Mouse (Mus musculus) embryonic facial prominence, embryonic 15.5 days (tissue): ENCODE measurements around the gene Ptprt. TPM values are rescaled to one million over a fixed set of nuclear protein-coding genes. Genes with fewer than 3 reads are reported as not detected.
A peak's percentile ranks its signal among the peaks of the same experiment; 100 is the strongest.
"Not testable (repeated sequence)": the region's sequence is repeated elsewhere in the genome, so short reads cannot be mapped to it uniquely, and the experiment has no call there.

Source experiments
- ATAC-seq: fragments of 200-750 bp; cut with Nextera tagmentation; 2 replicates; pipeline ENCODE4 v1.8.0; 2017; ENCODE audit warnings: low read depth, moderate TSS enrichment; ENCODE audit not compliant: insufficient number of reproducible peaks, low FRiP score, low TSS enrichment
- H3K27ac ChIP-seq: fragments of 300-500 bp; sonication (generic); replicated peaks from 2 replicates; pipeline ENCODE4 v1.5.1; 2015; ENCODE audit warnings: mild to moderate bottlenecking, inconsistent platforms
- H3K27me3 ChIP-seq: fragments of 300-500 bp; sonication (generic); 2 replicates; pipeline ENCODE4 v1.6.1; 2015; ENCODE audit warnings: inconsistent platforms
- H3K36me3 ChIP-seq: fragments of 300-500 bp; sonication (generic); 2 replicates; pipeline ENCODE4 v1.6.1; 2015; ENCODE audit warnings: mild to moderate bottlenecking, inconsistent platforms
- H3K4me1 ChIP-seq: fragments of 300-500 bp; sonication (generic); 2 replicates; pipeline ENCODE4 v1.6.1; 2015; ENCODE audit warnings: inconsistent platforms
- H3K4me2 ChIP-seq: fragments of 300-500 bp; sonication (generic); replicated peaks from 2 replicates; pipeline ENCODE4 v1.6.1; 2015; ENCODE audit warnings: mild to moderate bottlenecking, inconsistent platforms
- H3K4me3 ChIP-seq: fragments of 300-500 bp; sonication (generic); replicated peaks from 2 replicates; pipeline ENCODE4 v1.5.1; 2015; ENCODE audit warnings: mild to moderate bottlenecking, inconsistent platforms
- H3K9ac ChIP-seq: fragments of 300-500 bp; sonication (generic); 2 replicates; pipeline ENCODE4 v1.6.1; 2015; ENCODE audit warnings: inconsistent platforms
- H3K9me3 ChIP-seq: fragments of 300-500 bp; sonication (generic); replicated peaks from 2 replicates; pipeline ENCODE4 v1.6.1; 2016; ENCODE audit warnings: inconsistent platforms
- WGBS: fragments of 180-500 bp; shearing (Covaris S2); methylation state at CpG from one replicate; pipeline ENCODE4 v1.1.7; 2015; 5-methylcytosine and 5-hydroxymethylcytosine counted together
- polyA plus RNA-seq: library from polyadenylated mRNA; unstranded; fragments of >200 nt; fragmentation: Nextera tagmentation; extraction: Ambion mirVana; gene quantifications from 2 replicates; pipeline ENCODE4 v1.2.1, GENCODE M21; 2015

Ptprt gene
- polyA plus RNA-seq, 1 experiment from 2014 or later = 2.6 TPM

- no peak overlapping the region for H3K9ac ChIP-seq
- H3K4me2 ChIP-seq = no peak overlapping the region
- no peak overlapping the region for H3K27ac ChIP-seq
- WGBS = 62% methylated on average over 6 of the region's 6 CpGs
- H3K9me3 ChIP-seq = no peaks in the 10 kb centered on the region
- no peak for ATAC-seq
- no peak overlapping the region for H3K4me3 ChIP-seq
- H3K4me1 ChIP-seq = no peaks in the 10 kb centered on the region
- H3K36me3 ChIP-seq = no peaks in the 10 kb centered on the region
- H3K27me3 ChIP-seq = no peaks in the 10 kb centered on the region
These were observed 450.4 kb downstream of the Ptprt start for GRCm38 (mm10) chr2:162210564-162210963.

- H3K27ac ChIP-seq = no peak overlapping the region
- no peaks in the 10 kb centered on the region for H3K36me3 ChIP-seq
- H3K4me2 ChIP-seq = no peak overlapping the region
- H3K9ac ChIP-seq = no peak overlapping the region
- ATAC-seq = no peak
- no peaks in the 10 kb centered on the region for H3K4me1 ChIP-seq
- H3K9me3 ChIP-seq = no peaks in the 10 kb centered on the region
- 48% methylated on average over 5 of the region's 5 CpGs for WGBS
- H3K27me3 ChIP-seq = no peaks in the 10 kb centered on the region
- H3K4me3 ChIP-seq = no peak overlapping the region
These were observed 463.6 kb downstream of the Ptprt start for GRCm38 (mm10) chr2:162197316-162197715.

- 59% methylated on average over 20 of the region's 20 CpGs for WGBS
- Histone ChIP-seq H3K9ac (no peak overlapping the region), H3K27ac (no peak overlapping the region), H3K4me1 (no peaks in the 10 kb centered on the region), H3K4me2 (no peak overlapping the region), H3K36me3 (no peaks in the 10 kb centered on the region), H3K9me3 (no peaks in the 10 kb centered on the region), H3K4me3 (no peak overlapping the region), H3K27me3 (no peaks in the 10 kb centered on the region)
- ATAC-seq = no peak
These were observed 478.1 kb downstream of the Ptprt start for GRCm38 (mm10) chr2:162182621-162183475.

GRCm38 (mm10) chr2:162181826-162182225, 479.1 kb downstream of the Ptprt start:
- no peak for ATAC-seq
- no peaks in the 10 kb centered on the region for H3K36me3 ChIP-seq
- H3K4me1 ChIP-seq = no peaks in the 10 kb centered on the region
- no peaks in the 10 kb centered on the region for H3K27me3 ChIP-seq
- no peak overlapping the region for H3K27ac ChIP-seq
- H3K4me2 ChIP-seq = no peak overlapping the region
- H3K9me3 ChIP-seq = no peaks in the 10 kb centered on the region
- no peak overlapping the region for H3K9ac ChIP-seq
- no peak overlapping the region for H3K4me3 ChIP-seq
- WGBS = 92% methylated on average over 2 of the region's 2 CpGs

- 82% methylated on average over 1 of the region's 1 CpGs for WGBS
- no peaks in the 10 kb centered on the region for H3K4me1 ChIP-seq
- no peak overlapping the region for H3K27ac ChIP-seq
- no peak overlapping the region for H3K9ac ChIP-seq
- H3K9me3 ChIP-seq = no peaks in the 10 kb centered on the region
- no peaks in the 10 kb centered on the region for H3K27me3 ChIP-seq
- H3K36me3 ChIP-seq = no peaks in the 10 kb centered on the region
- no peak overlapping the region for H3K4me2 ChIP-seq
- no peak overlapping the region for H3K4me3 ChIP-seq
- ATAC-seq = no peak
These were observed 488.4 kb downstream of the Ptprt start for GRCm38 (mm10) chr2:162172529-162172928.

GRCm38 (mm10) chr2:162141845-162142411, 519.0 kb downstream of the Ptprt start:
- Histone ChIP-seq H3K36me3 (no peaks in the 10 kb centered on the region), H3K4me3 (no peak overlapping the region), H3K27me3 (no peaks in the 10 kb centered on the region), H3K9me3 (no peaks in the 10 kb centered on the region), H3K27ac (no peak overlapping the region), H3K4me2 (no peak overlapping the region), H3K9ac (no peak overlapping the region), H3K4me1 (no peaks in the 10 kb centered on the region)
- 88% methylated on average over 3 of the region's 3 CpGs for WGBS
- ATAC-seq = no peak

- H3K4me1 ChIP-seq, H3K9me3 ChIP-seq, ATAC-seq, H3K4me3 ChIP-seq, H3K27me3 ChIP-seq, H3K27ac ChIP-seq, H3K36me3 ChIP-seq, H3K9ac ChIP-seq, H3K4me2 ChIP-seq: not testable (repeated sequence)
- 85% methylated on average over 3 of the region's 3 CpGs for WGBS
These were observed 524.8 kb downstream of the Ptprt start for GRCm38 (mm10) chr2:162136176-162136575.

- Histone ChIP-seq H3K36me3 (no peaks in the 10 kb centered on the region), H3K4me1 (no peaks in the 10 kb centered on the region), H3K27me3 (no peaks in the 10 kb centered on the region), H3K4me3 (no peak overlapping the region), H3K27ac (no peak overlapping the region), H3K9ac (no peak overlapping the region), H3K9me3 (no peaks in the 10 kb centered on the region), H3K4me2 (no peak overlapping the region)
- WGBS = 52% methylated on average over 4 of the region's 4 CpGs
- 0 out of 2 replicates have a peak, but pooled peaks have one; percentile 39 for ATAC-seq
These were observed 529.2 kb downstream of the Ptprt start for GRCm38 (mm10) chr2:162131607-162132304.

- Histone ChIP-seq H3K36me3 (no peaks in the 10 kb centered on the region), H3K4me1 (no peaks in the 10 kb centered on the region), H3K27ac (no peak overlapping the region), H3K4me3 (no peak overlapping the region), H3K4me2 (no peak overlapping the region), H3K9me3 (no peaks in the 10 kb centered on the region), H3K9ac (no peak overlapping the region), H3K27me3 (no peaks in the 10 kb centered on the region)
- ATAC-seq = no peak
- WGBS = 86% methylated on average over 1 of the region's 1 CpGs
These were observed 531.1 kb downstream of the Ptprt start for GRCm38 (mm10) chr2:162129896-162130295.

GRCm38 (mm10) chr2:162118041-162118440, 542.9 kb downstream of the Ptprt start:
- H3K9ac ChIP-seq = no peak overlapping the region
- no peaks in the 10 kb centered on the region for H3K4me1 ChIP-seq
- H3K4me3 ChIP-seq = no peak overlapping the region
- no peak overlapping the region for H3K4me2 ChIP-seq
- 59% methylated on average over 2 of the region's 2 CpGs for WGBS
- H3K27me3 ChIP-seq = no peaks in the 10 kb centered on the region
- H3K27ac ChIP-seq = no peak overlapping the region
- H3K9me3 ChIP-seq = no peaks in the 10 kb centered on the region
- H3K36me3 ChIP-seq = no peaks in the 10 kb centered on the region
- ATAC-seq = no peak

- WGBS = 88% methylated on average over 3 of the region's 3 CpGs
- no peaks in the 10 kb centered on the region for H3K4me1 ChIP-seq
- no peak overlapping the region for H3K27ac ChIP-seq
- no peak overlapping the region for H3K4me2 ChIP-seq
- H3K9ac ChIP-seq = no peak overlapping the region
- H3K27me3 ChIP-seq = no peaks in the 10 kb centered on the region
- H3K4me3 ChIP-seq = no peak overlapping the region
- no peaks in the 10 kb centered on the region for H3K36me3 ChIP-seq
- H3K9me3 ChIP-seq = no peaks in the 10 kb centered on the region
- no peak for ATAC-seq
These were observed 578.6 kb downstream of the Ptprt start for GRCm38 (mm10) chr2:162082391-162082790.
